Mouse (Mus musculus): ENCODE results near the gene Cacna1s. TPM values are rescaled to one million over a fixed set of nuclear protein-coding genes. Genes with fewer than 3 reads are reported as not detected.

The Cacna1s gene
- polyA plus RNA-seq, 1 experiment from 2014 or later: 2.4 TPM

DNA sequence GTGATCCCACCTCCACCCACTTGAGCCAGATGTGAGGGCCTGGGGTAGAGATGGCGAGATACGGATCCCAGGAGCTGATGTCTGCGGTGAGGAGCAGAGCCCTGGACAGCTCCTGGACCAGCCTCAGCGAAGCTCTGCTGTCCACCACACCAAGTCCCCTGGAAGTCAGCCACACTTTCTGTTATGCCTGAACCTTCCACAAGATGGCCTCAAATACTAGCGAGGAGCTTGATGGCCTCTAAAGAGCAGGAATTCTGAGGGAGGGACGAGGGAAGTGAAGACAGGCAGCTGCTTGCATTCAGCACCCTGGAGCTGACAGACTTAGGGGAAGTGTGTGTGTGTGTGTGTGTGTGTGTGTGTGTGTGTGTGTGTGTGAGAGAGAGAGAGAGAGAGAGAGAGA lies 1.1 kb upstream of the Cacna1s start:
- Histone ChIP-seq H3K4me2 (peak overlapping the region; percentile 62), H3K36me3 (no peaks in the 10 kb centered on the region), H3K4me3 (replicated peaks) (peak overlapping the region; percentile 38), H3K9me3 (no peaks in the 10 kb centered on the region), H3K9ac (replicated peaks) (no peak overlapping the region), H3K27me3 (peaks cover 67% of the 10 kb centered on the region), H3K27ac (no peak overlapping the region), H3K4me1 (replicated peaks) (peaks cover 10% of the 10 kb centered on the region; the same call in 1 of the 2 replicates)
- WGBS: under 1% methylated on average over 6 of the region's 6 CpGs
- ATAC-seq (ENCODE audit: insufficient number of reproducible peaks, insufficient read depth, low FRiP score, low TSS enrichment, low read depth): peak; percentile 63

GRCm38 (mm10) chr1:136055771-136056170 lies 3.2 kb downstream of the Cacna1s start:
- 71% methylated on average over 3 of the region's 3 CpGs for WGBS
- ATAC-seq (ENCODE audit: insufficient number of reproducible peaks, insufficient read depth, low FRiP score, low TSS enrichment, low read depth): no peak
- peaks cover 36% of the 10 kb centered on the region for H3K27me3 ChIP-seq

GRCm38 (mm10) chr1:136058594-136058993 lies 6.0 kb downstream of the Cacna1s start:
- H3K4me2 ChIP-seq: no peak overlapping the region
- no peaks in the 10 kb centered on the region for H3K9me3 ChIP-seq
- no peak for ATAC-seq (ENCODE audit: insufficient number of reproducible peaks, insufficient read depth, low FRiP score, low TSS enrichment, low read depth)
- H3K27me3 ChIP-seq: 0 out of 2 replicates have a peak, but pooled peaks cover 10% of the 10 kb centered on the region
- H3K36me3 ChIP-seq: no peaks in the 10 kb centered on the region
- H3K4me3 ChIP-seq (replicated peaks): no peak overlapping the region
- no peak overlapping the region for H3K27ac ChIP-seq
- 52% methylated on average over 3 of the region's 3 CpGs for WGBS
- no peak overlapping the region for H3K9ac ChIP-seq (replicated peaks)
- no peaks in the 10 kb centered on the region for H3K4me1 ChIP-seq (replicated peaks)

More at GRCm38 (mm10) chr1:136055771-136056170, 3.2 kb downstream of the Cacna1s start:
- H3K4me2 ChIP-seq: no peak overlapping the region
- H3K9me3 ChIP-seq: no peaks in the 10 kb centered on the region
- H3K36me3 ChIP-seq: no peaks in the 10 kb centered on the region
- no peak overlapping the region for H3K9ac ChIP-seq (replicated peaks)
- no peak overlapping the region for H3K4me3 ChIP-seq (replicated peaks)
- H3K4me1 ChIP-seq (replicated peaks): peaks cover 6% of the 10 kb centered on the region; the same call in 1 of the 2 replicates
- no peak overlapping the region for H3K27ac ChIP-seq

- no peak overlapping the region for H3K9ac ChIP-seq (replicated peaks)
- H3K4me1 ChIP-seq (replicated peaks): no peaks in the 10 kb centered on the region
- 58% methylated on average over 9 of the region's 9 CpGs for WGBS
- no peak overlapping the region for H3K4me2 ChIP-seq
- 0 out of 2 replicates have a peak overlapping the region, but pooled peaks have one; percentile 7 for H3K27ac ChIP-seq
- H3K36me3 ChIP-seq: no peaks in the 10 kb centered on the region
- no peaks in the 10 kb centered on the region for H3K27me3 ChIP-seq
- H3K4me3 ChIP-seq (replicated peaks): no peak overlapping the region
- H3K9me3 ChIP-seq: no peaks in the 10 kb centered on the region
- ATAC-seq (ENCODE audit: insufficient number of reproducible peaks, insufficient read depth, low FRiP score, low TSS enrichment, low read depth): no peak
Observed at GRCm38 (mm10) chr1:136061041-136061789, 8.7 kb downstream of the Cacna1s start.

- H3K4me1 ChIP-seq (replicated peaks): no peaks in the 10 kb centered on the region
- no peaks in the 10 kb centered on the region for H3K9me3 ChIP-seq
- H3K36me3 ChIP-seq: no peaks in the 10 kb centered on the region
- H3K27ac ChIP-seq: no peak overlapping the region
- H3K4me2 ChIP-seq: no peak overlapping the region
- 89% methylated on average over 7 of the region's 7 CpGs for whole genome bisulfite sequencing
- no peak overlapping the region for H3K9ac ChIP-seq (replicated peaks)
- H3K27me3 ChIP-seq: no peaks in the 10 kb centered on the region
- no peak overlapping the region for H3K4me3 ChIP-seq (replicated peaks)
- no peak for ATAC-seq (ENCODE audit: insufficient number of reproducible peaks, insufficient read depth, low FRiP score, low TSS enrichment, low read depth)
Observed at GRCm38 (mm10) chr1:136061790-136062141, 9.2 kb downstream of the Cacna1s start.

DNA sequence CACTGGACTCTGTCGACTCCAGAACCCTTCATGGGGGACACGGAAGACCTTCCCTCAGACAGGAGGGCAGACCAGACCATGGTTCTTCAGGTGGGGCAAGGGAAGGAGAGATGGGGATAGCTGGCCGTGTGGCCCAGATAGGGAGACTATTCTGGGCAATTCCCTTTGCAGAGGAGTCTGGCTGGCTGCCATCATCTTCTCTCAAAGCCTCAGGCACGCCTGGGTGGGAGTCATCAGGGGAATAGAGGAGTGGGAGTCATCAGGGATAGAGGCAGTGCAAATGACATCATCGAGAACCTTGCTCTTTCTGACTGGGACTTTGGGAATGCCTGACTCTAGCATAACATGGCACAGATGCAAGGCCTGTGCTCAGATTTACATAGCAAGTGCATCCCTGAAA lies 11.4 kb downstream of the Cacna1s start:
- Histone ChIP-seq H3K9me3 (no peaks in the 10 kb centered on the region), H3K27me3 (no peaks in the 10 kb centered on the region), H3K27ac (no peak overlapping the region), H3K4me2 (no peak overlapping the region), H3K4me1 (replicated peaks) (no peaks in the 10 kb centered on the region), H3K36me3 (no peaks in the 10 kb centered on the region), H3K4me3 (replicated peaks) (no peak overlapping the region), H3K9ac (replicated peaks) (no peak overlapping the region)
- WGBS: 71% methylated on average over 5 of the region's 5 CpGs
- ATAC-seq (ENCODE audit: insufficient number of reproducible peaks, insufficient read depth, low FRiP score, low TSS enrichment, low read depth): no peak

DNA sequence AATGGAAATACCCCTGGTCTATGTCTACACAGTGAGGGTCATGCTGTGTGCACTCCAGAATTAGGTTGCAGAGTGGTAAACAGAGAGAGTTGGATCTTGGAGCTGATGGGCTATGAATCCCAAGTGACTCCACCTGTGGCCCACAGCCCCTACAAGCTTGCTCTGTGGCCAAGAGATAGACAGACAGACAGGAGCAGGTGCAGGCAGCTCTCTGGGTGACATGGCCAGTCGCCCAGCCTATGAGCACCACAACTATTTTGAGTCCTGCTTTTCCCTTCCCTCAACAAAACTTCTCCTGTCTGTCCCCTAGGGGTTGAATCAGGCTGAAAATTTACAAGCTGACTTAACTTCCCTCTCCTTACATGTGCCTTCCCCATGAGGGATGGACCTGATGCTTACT lies 14.1 kb downstream of the Cacna1s start:
- Histone ChIP-seq H3K36me3 (no peaks in the 10 kb centered on the region), H3K27ac (no peak overlapping the region), H3K4me3 (replicated peaks) (no peak overlapping the region), H3K9ac (replicated peaks) (no peak overlapping the region), H3K9me3 (no peaks in the 10 kb centered on the region), H3K4me2 (no peak overlapping the region), H3K4me1 (replicated peaks) (no peaks in the 10 kb centered on the region), H3K27me3 (no peaks in the 10 kb centered on the region)
- WGBS: 58% methylated on average over 1 of the region's 1 CpGs
- ATAC-seq (ENCODE audit: insufficient number of reproducible peaks, insufficient read depth, low FRiP score, low TSS enrichment, low read depth): no peak

DNA sequence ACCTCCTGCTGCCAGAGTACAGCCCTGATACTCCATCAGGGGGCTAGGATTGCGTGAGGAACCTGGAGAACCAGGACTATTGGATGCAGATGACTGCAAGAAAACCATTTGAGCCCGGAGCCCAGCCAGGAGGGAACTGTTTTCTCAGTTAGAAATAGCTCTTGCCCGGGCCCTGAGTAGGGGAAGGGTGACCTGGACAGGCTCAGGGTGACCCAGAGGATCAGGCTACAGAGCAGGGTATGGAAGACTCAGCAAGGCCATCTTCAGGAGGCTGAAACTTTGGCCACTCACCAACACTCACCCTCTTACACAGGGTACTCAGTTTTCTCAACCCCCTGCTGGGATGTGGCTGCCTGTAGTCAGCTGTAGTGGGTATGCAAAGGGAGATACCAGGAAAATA lies 15.0 kb downstream of the Cacna1s start:
- H3K9ac ChIP-seq (replicated peaks): no peak overlapping the region
- 60% methylated on average over 3 of the region's 3 CpGs for WGBS
- no peak overlapping the region for H3K27ac ChIP-seq

DNA sequence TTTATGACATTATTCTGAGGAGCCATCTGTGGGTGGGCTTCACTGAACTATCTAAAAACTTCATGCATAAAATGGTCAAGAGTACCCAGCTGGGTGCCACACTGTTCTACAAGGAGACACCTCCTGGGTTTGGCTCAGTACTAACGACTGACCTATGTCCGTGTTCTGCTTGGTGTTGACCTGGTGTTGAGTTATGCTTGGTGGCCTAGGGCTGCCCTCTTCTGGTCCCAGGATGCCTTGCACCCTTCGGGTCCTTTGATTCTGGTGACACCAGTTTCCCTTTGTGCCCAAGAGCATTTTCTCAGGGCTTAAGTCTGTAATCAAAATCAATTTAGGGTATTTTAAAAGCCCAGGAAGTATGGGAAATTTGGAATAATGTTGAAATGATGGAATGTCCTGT lies 23.5 kb downstream of the Cacna1s start:
- ATAC-seq (ENCODE audit: insufficient number of reproducible peaks, insufficient read depth, low FRiP score, low TSS enrichment, low read depth): no peak
- WGBS: 10% methylated on average over 3 of the region's 3 CpGs

More for the DNA sequence above, 15.0 kb downstream of the Cacna1s start:
- Histone ChIP-seq H3K27me3 (no peaks in the 10 kb centered on the region), H3K4me2 (no peak overlapping the region), H3K4me1 (replicated peaks) (no peaks in the 10 kb centered on the region), H3K36me3 (no peaks in the 10 kb centered on the region), H3K9me3 (no peaks in the 10 kb centered on the region), H3K4me3 (replicated peaks) (no peak overlapping the region)
- ATAC-seq (ENCODE audit: insufficient number of reproducible peaks, insufficient read depth, low FRiP score, low TSS enrichment, low read depth): no peak

DNA sequence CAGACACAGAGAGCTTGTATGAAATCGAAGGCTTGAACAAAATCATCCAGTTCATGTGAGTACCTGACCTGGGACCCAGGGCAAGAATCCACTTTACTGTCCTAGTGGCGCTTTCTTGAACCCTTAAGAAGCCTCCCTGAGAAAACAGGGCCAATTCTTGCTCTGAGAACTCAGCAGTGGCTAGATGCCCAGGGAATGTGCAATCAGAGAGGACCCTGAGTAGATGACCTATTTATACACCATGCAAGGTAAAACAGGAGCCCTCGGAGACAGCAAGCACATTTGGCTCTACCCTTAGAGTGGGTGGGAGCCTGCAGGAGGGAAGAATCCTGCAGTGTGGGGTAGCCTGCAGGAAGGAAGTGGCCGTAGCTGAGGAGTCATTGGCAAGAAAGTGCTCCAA lies 25.1 kb downstream of the Cacna1s start:
- no peaks in the 10 kb centered on the region for H3K27me3 ChIP-seq
- H3K4me1 ChIP-seq (replicated peaks): no peaks in the 10 kb centered on the region
- no peak overlapping the region for H3K27ac ChIP-seq
- no peaks in the 10 kb centered on the region for H3K36me3 ChIP-seq
- no peak overlapping the region for H3K9ac ChIP-seq (replicated peaks)
- ATAC-seq (ENCODE audit: insufficient number of reproducible peaks, insufficient read depth, low FRiP score, low TSS enrichment, low read depth): no peak
- no peak overlapping the region for H3K4me2 ChIP-seq
- H3K9me3 ChIP-seq: peaks cover 9% of the 10 kb centered on the region; the same call in 1 of the 2 replicates
- WGBS: 70% methylated on average over 4 of the region's 4 CpGs
- H3K4me3 ChIP-seq (replicated peaks): no peak overlapping the region

More for the DNA sequence above, 23.5 kb downstream of the Cacna1s start:
- no peaks in the 10 kb centered on the region for H3K9me3 ChIP-seq
- no peak overlapping the region for H3K4me3 ChIP-seq (replicated peaks)
- H3K9ac ChIP-seq (replicated peaks): no peak overlapping the region
- H3K4me1 ChIP-seq (replicated peaks): no peaks in the 10 kb centered on the region
- H3K27ac ChIP-seq: no peak overlapping the region
- no peak overlapping the region for H3K4me2 ChIP-seq
- H3K27me3 ChIP-seq: no peaks in the 10 kb centered on the region
- no peaks in the 10 kb centered on the region for H3K36me3 ChIP-seq

DNA sequence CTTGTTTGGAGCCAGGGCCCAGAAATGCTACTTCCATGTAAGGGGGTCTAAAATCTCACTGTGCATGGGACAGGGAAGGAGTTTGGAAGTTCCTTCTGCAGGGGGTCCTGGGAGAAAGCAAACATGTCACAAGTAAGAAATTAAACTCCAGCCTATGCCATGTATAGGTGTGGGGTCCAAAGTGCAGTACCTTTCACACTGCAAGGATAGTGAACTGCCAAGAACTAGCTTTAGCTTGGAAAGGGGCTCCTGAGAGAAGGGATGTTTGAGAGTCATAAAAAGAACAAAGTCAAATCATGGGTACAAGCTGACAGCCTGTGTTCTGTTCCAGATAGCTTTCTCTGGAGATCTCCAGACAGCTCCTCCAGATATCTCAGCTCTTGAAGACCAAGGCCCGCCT lies 28.6 kb downstream of the Cacna1s start:
- H3K4me1 ChIP-seq (replicated peaks): no peaks in the 10 kb centered on the region
- H3K9ac ChIP-seq (replicated peaks): no peak overlapping the region
- H3K4me2 ChIP-seq: no peak overlapping the region
- no peaks in the 10 kb centered on the region for H3K27me3 ChIP-seq
- peaks cover 9% of the 10 kb centered on the region; the same call in 1 of the 2 replicates for H3K9me3 ChIP-seq
- H3K27ac ChIP-seq: no peak overlapping the region
- H3K36me3 ChIP-seq: no peaks in the 10 kb centered on the region
- ATAC-seq (ENCODE audit: insufficient number of reproducible peaks, insufficient read depth, low FRiP score, low TSS enrichment, low read depth): no peak
- H3K4me3 ChIP-seq (replicated peaks): no peak overlapping the region
- 70% methylated on average over 1 of the region's 1 CpGs for whole genome bisulfite sequencing

Measured in limb, embryonic 12.5 days (tissue).